ENCODE assay signal across 8 mouse cellular contexts in the genomic region with DNA sequence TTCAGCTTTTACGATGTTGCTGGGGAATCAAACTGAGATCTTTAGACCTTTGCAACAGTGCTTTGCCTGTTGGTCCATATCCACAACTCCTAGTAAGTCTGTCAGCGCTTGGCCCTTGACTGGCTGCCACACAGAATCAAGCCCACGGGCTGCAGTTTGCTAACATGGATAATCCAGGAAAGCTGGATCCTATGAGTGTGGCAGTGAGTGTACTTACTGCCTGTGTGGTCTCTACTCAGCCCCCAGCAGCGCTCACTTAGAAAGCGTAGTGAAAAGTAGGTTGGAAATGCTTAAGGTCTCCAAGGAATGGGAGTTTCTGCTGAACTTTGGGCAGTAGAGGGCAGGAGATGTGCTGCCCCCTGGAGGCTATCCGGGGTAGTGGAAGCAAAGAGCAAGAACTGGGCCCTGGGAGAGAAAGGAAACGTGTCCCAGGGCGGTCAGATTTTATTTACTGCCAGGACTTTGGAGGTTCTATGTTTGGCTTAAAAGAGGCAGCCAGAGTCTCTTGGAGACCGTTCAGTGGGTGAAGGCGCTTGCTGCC. TPM values are rescaled to one million over a fixed set of nuclear protein-coding genes. Genes with fewer than 3 reads are reported as not detected.
A peak's percentile ranks its signal among the peaks of the same experiment; 100 is the strongest.
DNase-seq lines count a peak whose midpoint lies in the region; ATAC-seq lines count a peak whose summit lies in the region.
"Had no signal": no experiment of that assay in that cellular context is flagged by ENCODE, and none has a peak within 500 bp of the region (broad histone marks: within the 10 kb centered on the region; RNA-seq: fewer than 3 reads in every experiment).

No protein-coding gene starts in this region.

- H3K36me3 ChIP-seq in liver, embryonic 13.5 days: no peaks in the 10 kb centered on the region
- H3K36me3 ChIP-seq: neural tube, embryonic 13.5 days had no signal

- peak; percentile 31 for DNase-seq in ovary, postnatal 14 days (ENCODE audit: low spot score)
- no peak for DNase-seq in ovary, adult 18-20 months (ENCODE audit: low spot score)
- peak; percentile 91 for DNase-seq in ZHBTc4 (ENCODE audit: low read depth, low spot score)
- DNase-seq in cerebellum, postnatal 14 days: peak; percentile 37 to 55
- peak; percentile 46 for DNase-seq in liver, embryonic 13.5 days
- DNase-seq in spleen, adult 12 weeks (ENCODE audit: low spot score): peak; percentile 58

- no peaks in the 10 kb centered on the region for H3K9me3 ChIP-seq in liver, embryonic 13.5 days (replicated peaks)
- H3K9me3 ChIP-seq: neural tube, embryonic 13.5 days had no signal

- no peak overlapping the region for H3K4me3 ChIP-seq in liver, embryonic 13.5 days (replicated peaks)
- H3K4me3 ChIP-seq: neural tube, embryonic 13.5 days had no signal

- peak; percentile 87 for ATAC-seq in inflammation-experienced regulatory T-cells, adult 6 months
- ATAC-seq in liver, embryonic 13.5 days (ENCODE audit: low read depth): no peak

- no peak overlapping the region for H3K27ac ChIP-seq in liver, embryonic 13.5 days
- H3K27ac ChIP-seq: neural tube, embryonic 13.5 days had no signal

- no peaks in the 10 kb centered on the region for H3K4me1 ChIP-seq in liver, embryonic 13.5 days (replicated peaks)
- H3K4me1 ChIP-seq: neural tube, embryonic 13.5 days had no signal

- H3K4me2 ChIP-seq in liver, embryonic 13.5 days: no peak overlapping the region
- H3K4me2 ChIP-seq: neural tube, embryonic 13.5 days had no signal

- 53% methylated on average over 10 of the region's 10 CpGs for WGBS in liver, embryonic 13.5 days (ENCODE audit: insufficient replicate concordance)

- H3K27me3 ChIP-seq in liver, embryonic 13.5 days: no peaks in the 10 kb centered on the region
- H3K27me3 ChIP-seq: neural tube, embryonic 13.5 days had no signal

- H3K9ac ChIP-seq in liver, embryonic 13.5 days: no peak overlapping the region
- H3K9ac ChIP-seq: neural tube, embryonic 13.5 days had no signal

RNA-seq across cellular contexts. Expression of gene Manba, which starts 20.0 kb away (rescaled TPM):
- 10 to 100 TPM; 18.0 to 26.9 (median 26.4) TPM for polyA plus RNA-seq in inflammation-experienced regulatory T-cells, adult 6 months (2017; shearing (Covaris generic))
- 4.9 and 6.4 TPM in 2 replicates for polyA plus RNA-seq in liver, embryonic 13.5 days (2015; fragmentation: Nextera tagmentation; extraction: Ambion mirVana)
